Mouse (Mus musculus): ENCODE measurements at regions not wholly inside any gene's neighbourhood (a gene's known extent, or its start where the extent isn't known, plus 50 kb on each side); places are given as distances from the start of the nearest gene placed in this dataset.

- no peak for TF ChIP-seq POLR2AphosphoS2 (IDR thresholded peaks at IDR 0.05; ENCODE audit: low read length)
- TF ChIP-seq POLR2A (IDR thresholded peaks at IDR 0.05; ENCODE audit: control insufficient read depth in 1 of 2, insufficient read depth in 1 of 2, low read depth in 1 of 2, low read length in 2 of 2, poor library complexity in 1 of 2) = no peak
- no peak for TF ChIP-seq JUND (IDR thresholded peaks at IDR 0.05; ENCODE audit: low read depth, low read length)
- no peak for TF ChIP-seq GATA1 (IDR thresholded peaks at IDR 0.05; ENCODE audit: low read depth, low read length)
- no peak for TF ChIP-seq ZC3H11A (IDR thresholded peaks at IDR 0.05; ENCODE audit: low read depth, low read length)
Measured at GRCm38 (mm10) chr10:109188252-109188651, 177.5 kb upstream of the Syt1 start.

Measured in MEL (cell line).